Mouse (Mus musculus): ENCODE measurements at regions not wholly inside any gene's neighbourhood (a gene's known extent, or its start where the extent isn't known, plus 50 kb on each side); places are given as distances from the start of the nearest gene placed in this dataset.
"Not testable (repeated sequence)": the region's sequence is repeated elsewhere in the genome, so short reads cannot be mapped to it uniquely, and the experiment has no call there.

GRCm38 (mm10) chr7:106616932-106617331 lies 63.5 kb downstream of the Olfr693 start:
- peak; percentile 24 for DNase-seq (ENCODE audit: extremely low read depth, low read depth, low spot score)
- H3K4me3 ChIP-seq (ENCODE audit: insufficient read depth, low read depth, low read length); H3K27me3 ChIP-seq (ENCODE audit: control insufficient read depth, insufficient read depth, low read length); H3K27ac ChIP-seq (replicated peaks; ENCODE audit: insufficient read depth, low read depth, low read length); H3K36me3 ChIP-seq (ENCODE audit: control insufficient read depth, insufficient read depth, low read length); H3K9ac ChIP-seq (ENCODE audit: low read depth, low read length); H3K79me2 ChIP-seq (ENCODE audit: control insufficient read depth, insufficient read depth, low read length); H3K4me1 ChIP-seq (ENCODE audit: control insufficient read depth, insufficient read depth, low read length): not testable (repeated sequence)
- 36% methylated on average over 5 of the region's 5 CpGs for WGBS

- DNase-seq (ENCODE audit: extremely low read depth, low read depth, low spot score): peak; percentile 9
- WGBS: 93% methylated on average over 1 of the region's 1 CpGs
- no peaks in the 10 kb centered on the region for H3K79me2 ChIP-seq (ENCODE audit: control insufficient read depth, insufficient read depth, low read length)
- TF ChIP-seq CTCF (IDR thresholded peaks at IDR 0.05; ENCODE audit: low read depth, low read length) (no peak), POLR2A (IDR thresholded peaks at IDR 0.05; ENCODE audit: extremely low read depth, insufficient read depth, low read length) (no peak)
- H3K9ac ChIP-seq (ENCODE audit: low read depth, low read length): no peak overlapping the region
- H3K36me3 ChIP-seq (ENCODE audit: control insufficient read depth, insufficient read depth, low read length): no peaks in the 10 kb centered on the region
- H3K27ac ChIP-seq (replicated peaks; ENCODE audit: insufficient read depth, low read depth, low read length): no peak overlapping the region
- no peaks in the 10 kb centered on the region for H3K27me3 ChIP-seq (ENCODE audit: control insufficient read depth, insufficient read depth, low read length)
- no peaks in the 10 kb centered on the region for H3K4me1 ChIP-seq (ENCODE audit: control insufficient read depth, insufficient read depth, low read length)
- H3K4me3 ChIP-seq (ENCODE audit: insufficient read depth, low read depth, low read length): no peak overlapping the region
Observed at GRCm38 (mm10) chr7:106612723-106613122, 67.7 kb downstream of the Olfr693 start.

DNA sequence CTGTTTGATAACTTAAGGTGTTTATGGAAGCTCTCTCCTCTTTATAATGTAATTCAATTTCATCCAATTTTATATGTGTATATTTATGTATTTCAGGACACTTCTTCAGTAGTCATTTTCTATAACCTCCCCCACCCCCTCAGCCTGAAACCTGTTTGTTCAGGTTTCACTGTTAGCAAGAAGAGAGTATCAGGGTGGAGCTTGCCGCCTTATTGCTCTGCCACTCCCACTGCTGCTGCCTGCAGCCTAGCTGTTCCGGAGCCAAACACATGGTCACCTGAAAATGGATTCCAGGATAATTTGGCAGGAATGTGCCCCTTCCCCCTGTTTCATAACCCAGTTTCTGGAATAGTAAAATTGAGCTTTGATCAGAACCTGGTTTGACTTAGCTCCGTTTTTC lies 100.0 kb downstream of the Olfr693 start:
- no peak for TF ChIP-seq POLR2A (IDR thresholded peaks at IDR 0.05; ENCODE audit: extremely low read depth, insufficient read depth, low read length)
- TF ChIP-seq CTCF (IDR thresholded peaks at IDR 0.05; ENCODE audit: low read depth, low read length): no peak
- Histone ChIP-seq H3K4me3 (ENCODE audit: insufficient read depth, low read depth, low read length) (no peak overlapping the region), H3K36me3 (ENCODE audit: control insufficient read depth, insufficient read depth, low read length) (no peaks in the 10 kb centered on the region), H3K27ac (replicated peaks; ENCODE audit: insufficient read depth, low read depth, low read length) (no peak overlapping the region), H3K4me1 (ENCODE audit: control insufficient read depth, insufficient read depth, low read length) (no peaks in the 10 kb centered on the region), H3K27me3 (ENCODE audit: control insufficient read depth, insufficient read depth, low read length) (no peaks in the 10 kb centered on the region), H3K9ac (ENCODE audit: low read depth, low read length) (no peak overlapping the region), H3K79me2 (ENCODE audit: control insufficient read depth, insufficient read depth, low read length) (no peaks in the 10 kb centered on the region)
- 83% methylated on average over 3 of the region's 3 CpGs for WGBS
- peak; percentile 12 for DNase-seq (ENCODE audit: extremely low read depth, low read depth, low spot score)

DNA sequence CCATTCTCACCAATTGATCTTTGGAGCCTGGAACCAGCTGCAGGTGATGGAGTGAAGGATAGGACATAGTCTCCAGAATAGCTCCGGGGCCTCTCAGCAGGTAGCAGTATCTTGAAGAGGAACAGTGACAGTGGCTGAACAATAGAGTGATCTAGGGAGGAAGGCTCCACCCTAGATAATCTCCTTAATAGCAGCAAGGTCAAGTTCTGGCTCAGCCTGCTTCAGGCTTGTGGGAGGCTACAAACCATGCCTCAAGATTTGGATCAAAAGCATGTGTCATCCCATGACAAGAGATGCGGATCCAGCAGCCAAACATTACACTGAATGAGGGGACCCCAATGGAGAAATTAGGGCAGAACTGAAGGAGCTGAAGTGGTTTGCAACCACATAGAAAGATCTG lies 112.1 kb downstream of the Olfr693 start:
- not testable (repeated sequence) for H3K4me1 ChIP-seq (ENCODE audit: control insufficient read depth, insufficient read depth, low read length); H3K27ac ChIP-seq (replicated peaks; ENCODE audit: insufficient read depth, low read depth, low read length); H3K4me3 ChIP-seq (ENCODE audit: insufficient read depth, low read depth, low read length); H3K36me3 ChIP-seq (ENCODE audit: control insufficient read depth, insufficient read depth, low read length); H3K9ac ChIP-seq (ENCODE audit: low read depth, low read length); DNase-seq (ENCODE audit: extremely low read depth, low read depth, low spot score); H3K27me3 ChIP-seq (ENCODE audit: control insufficient read depth, insufficient read depth, low read length); H3K79me2 ChIP-seq (ENCODE audit: control insufficient read depth, insufficient read depth, low read length)
- 95% methylated on average over 2 of the region's 2 CpGs for WGBS

DNA sequence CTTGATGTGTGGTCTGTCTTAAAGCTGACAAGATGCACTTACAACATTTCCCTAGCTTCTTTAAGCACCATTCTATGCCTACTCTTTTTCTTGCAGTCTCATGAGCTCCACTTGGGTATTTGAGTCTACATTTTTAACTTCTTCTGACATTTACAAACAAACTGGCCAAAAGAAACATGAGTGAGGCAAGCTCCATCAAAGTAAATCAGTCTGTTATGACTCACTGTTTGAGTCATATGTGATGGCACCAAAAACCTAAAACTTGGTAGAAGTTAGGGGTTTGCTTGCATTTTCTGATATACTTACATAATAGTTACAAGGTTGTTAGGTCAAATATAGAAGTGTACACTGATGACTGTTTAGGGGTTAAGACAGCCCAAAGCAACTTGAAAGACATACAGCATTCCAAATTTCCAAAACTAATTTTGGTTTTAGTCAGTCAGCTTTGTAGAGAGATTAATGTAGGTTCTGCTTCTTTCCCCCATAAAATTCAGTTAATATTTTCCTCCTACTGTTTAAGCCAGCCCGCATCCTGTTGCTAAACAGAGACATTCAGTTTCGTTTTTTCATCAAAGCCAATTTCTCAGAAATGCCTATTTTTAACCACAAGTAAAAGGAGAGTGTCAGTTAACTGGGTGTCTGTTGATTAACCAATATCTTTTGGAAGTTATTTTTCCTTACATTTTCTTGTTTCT lies 129.4 kb downstream of the Olfr693 start:
- no peak overlapping the region for H3K4me3 ChIP-seq (ENCODE audit: insufficient read depth, low read depth, low read length)
- no peaks in the 10 kb centered on the region for H3K27me3 ChIP-seq (ENCODE audit: control insufficient read depth, insufficient read depth, low read length)
- TF ChIP-seq CTCF (IDR thresholded peaks at IDR 0.05; ENCODE audit: low read depth, low read length) (no peak), POLR2A (IDR thresholded peaks at IDR 0.05; ENCODE audit: extremely low read depth, insufficient read depth, low read length) (no peak)
- no peaks in the 10 kb centered on the region for H3K79me2 ChIP-seq (ENCODE audit: control insufficient read depth, insufficient read depth, low read length)
- H3K27ac ChIP-seq (replicated peaks; ENCODE audit: insufficient read depth, low read depth, low read length): no peak overlapping the region
- no peaks in the 10 kb centered on the region for H3K36me3 ChIP-seq (ENCODE audit: control insufficient read depth, insufficient read depth, low read length)
- H3K9ac ChIP-seq (ENCODE audit: low read depth, low read length): no peak overlapping the region
- 31% methylated on average over 2 of the region's 2 CpGs for WGBS
- DNase-seq (ENCODE audit: extremely low read depth, low read depth, low spot score): peak; percentile 18
- peaks cover 3% of the 10 kb centered on the region; the same call in 1 of the 2 replicates for H3K4me1 ChIP-seq (ENCODE audit: control insufficient read depth, insufficient read depth, low read length)

DNA sequence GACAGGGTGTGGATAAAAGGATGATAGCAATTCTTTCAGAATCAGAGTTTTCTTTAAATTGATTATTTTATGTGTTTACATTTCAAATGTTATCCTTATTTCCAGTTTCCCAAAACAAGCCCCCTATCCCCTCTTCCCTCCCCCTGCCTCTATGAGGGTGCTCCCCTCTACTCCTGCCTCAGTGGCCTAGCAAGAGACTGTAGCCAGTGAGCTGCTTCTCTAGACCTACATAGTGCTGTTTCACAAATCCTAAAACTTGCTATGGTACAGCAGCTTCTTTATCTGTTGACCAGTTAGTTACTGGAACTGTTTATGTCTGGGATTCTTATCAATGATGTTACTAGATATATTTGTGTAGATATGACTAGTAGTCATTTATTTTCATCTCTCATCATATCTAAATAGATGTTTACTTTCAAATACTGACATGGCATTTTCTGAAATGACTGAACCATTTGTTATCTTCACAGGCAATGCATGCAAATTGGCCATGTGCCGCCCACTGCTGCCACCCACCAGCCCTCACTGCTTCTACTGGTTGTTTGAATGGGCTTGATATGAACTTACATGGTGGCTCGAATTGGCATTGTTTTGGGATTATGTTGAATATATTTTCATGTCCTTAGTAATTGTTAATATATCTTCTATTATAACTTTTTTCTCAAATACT lies 150.8 kb downstream of the Olfr693 start:
- H3K4me1 ChIP-seq (ENCODE audit: control insufficient read depth, insufficient read depth, low read length); DNase-seq (ENCODE audit: extremely low read depth, low read depth, low spot score); H3K79me2 ChIP-seq (ENCODE audit: control insufficient read depth, insufficient read depth, low read length); H3K27me3 ChIP-seq (ENCODE audit: control insufficient read depth, insufficient read depth, low read length); H3K4me3 ChIP-seq (ENCODE audit: insufficient read depth, low read depth, low read length); H3K27ac ChIP-seq (replicated peaks; ENCODE audit: insufficient read depth, low read depth, low read length); H3K9ac ChIP-seq (ENCODE audit: low read depth, low read length); H3K36me3 ChIP-seq (ENCODE audit: control insufficient read depth, insufficient read depth, low read length): not testable (repeated sequence)
- WGBS: 69% methylated on average over 2 of the region's 2 CpGs

DNA sequence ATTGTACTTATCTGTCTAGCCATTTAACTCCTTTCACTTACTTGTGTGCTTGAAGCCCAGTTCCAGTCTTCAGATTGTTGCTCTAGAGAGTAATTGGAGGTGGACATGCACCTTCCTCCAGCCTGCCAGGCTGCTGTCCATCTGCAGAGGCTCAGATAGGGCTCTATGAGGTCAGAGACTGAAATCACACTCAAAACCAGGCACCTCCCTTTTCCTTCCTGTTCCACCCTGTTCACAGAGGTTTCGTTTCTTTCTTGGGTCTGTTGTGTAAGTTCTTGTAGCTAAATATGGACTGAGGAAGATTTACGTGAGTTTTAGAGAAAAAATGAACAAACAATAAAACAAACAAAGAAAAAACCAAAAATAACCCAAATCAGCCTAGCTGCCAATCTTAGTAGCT lies 151.4 kb downstream of the Olfr693 start:
- H3K27ac ChIP-seq (replicated peaks; ENCODE audit: insufficient read depth, low read depth, low read length); H3K4me1 ChIP-seq (ENCODE audit: control insufficient read depth, insufficient read depth, low read length); H3K79me2 ChIP-seq (ENCODE audit: control insufficient read depth, insufficient read depth, low read length); H3K9ac ChIP-seq (ENCODE audit: low read depth, low read length); H3K27me3 ChIP-seq (ENCODE audit: control insufficient read depth, insufficient read depth, low read length); H3K36me3 ChIP-seq (ENCODE audit: control insufficient read depth, insufficient read depth, low read length); H3K4me3 ChIP-seq (ENCODE audit: insufficient read depth, low read depth, low read length): not testable (repeated sequence)
- DNase-seq (ENCODE audit: extremely low read depth, low read depth, low spot score): peak; percentile 29
- 45% methylated on average over 2 of the region's 2 CpGs for WGBS

Data from liver, adult 2 months (tissue).